Mouse (Mus musculus) MEL (cell line): Measurements from ENCODE around the gene Hoxd11.

Experiments used
- CTCF ChIP-seq, 3 experiments: IDR thresholded peaks in 2 of 3; conservative IDR thresholded peaks in 1 of 3; 2 replicates each; pipeline ENCODE4 v1.5.1; 2011 to 2012; ENCODE audit warnings: low read length in 3 of 3, low read depth in 2 of 3, mild to moderate bottlenecking in 2 of 3, improper control_type of control experiment in 1 of 3, inconsistent platforms in 1 of 3, mixed read lengths in 1 of 3, moderate library complexity in 1 of 3; ENCODE audit not compliant: control insufficient read depth in 1 of 3, insufficient read depth in 1 of 3, poor library complexity in 1 of 3, severe bottlenecking in 1 of 3
- ETS1 ChIP-seq: IDR thresholded peaks from 2 replicates; pipeline ENCODE4 v1.6.1; 2012; ENCODE audit warnings: low read depth, mild to moderate bottlenecking, inconsistent platforms, low read length, improper control_type of control experiment, moderate library complexity
- KAT2A ChIP-seq: conservative IDR thresholded peaks from 2 replicates; pipeline ENCODE4 v1.6.1; 2012; ENCODE audit warnings: low read depth, low read length, improper control_type of control experiment, inconsistent platforms
- MAZ ChIP-seq: IDR thresholded peaks from 2 replicates; pipeline ENCODE4 v1.6.1; 2012; ENCODE audit warnings: low read depth, mild to moderate bottlenecking, inconsistent platforms, low read length, improper control_type of control experiment
- NELFE ChIP-seq: IDR thresholded peaks from 2 replicates; pipeline ENCODE4 v1.6.1; 2011; ENCODE audit warnings: low read depth, low read length, improper control_type of control experiment
- POLR2A ChIP-seq, 2 experiments: IDR thresholded peaks; 2 replicates each; pipeline ENCODE4 v1.6.1; 2011 to 2012; ENCODE audit warnings: low read length in 2 of 2, mild to moderate bottlenecking in 2 of 2, control low read depth in 1 of 2, improper control_type of control experiment in 1 of 2, low read depth in 1 of 2, moderate library complexity in 1 of 2; ENCODE audit not compliant: control insufficient read depth in 1 of 2, insufficient read depth in 1 of 2, poor library complexity in 1 of 2
- TAL1 ChIP-seq: IDR thresholded peaks from 2 replicates; pipeline ENCODE4 v1.6.1; 2012; ENCODE audit warnings: mild to moderate bottlenecking, inconsistent platforms, low read length, moderate library complexity, mixed read lengths
- ZNF384 ChIP-seq: IDR thresholded peaks from 2 replicates; pipeline ENCODE4 v1.6.1; 2012; ENCODE audit warnings: low read depth, mild to moderate bottlenecking, inconsistent platforms, low read length, improper control_type of control experiment

- no peak for TF ChIP-seq POLR2A (IDR thresholded peaks at IDR 0.05; ENCODE audit: control insufficient read depth in 1 of 2, insufficient read depth in 1 of 2, low read depth in 1 of 2, low read length in 2 of 2, poor library complexity in 1 of 2)
- TF ChIP-seq ZNF384: no peak
- no peak for TF ChIP-seq NELFE
- no peak for TF ChIP-seq KAT2A
- no peak for TF ChIP-seq CTCF (IDR thresholded peaks at IDR 0.05 in 2 of 3, conservative IDR thresholded peaks at IDR 0.05 in 1 of 3; ENCODE audit: control insufficient read depth in 1 of 3, insufficient read depth in 1 of 3, low read depth in 2 of 3, low read length in 3 of 3, poor library complexity in 1 of 3, severe bottlenecking in 1 of 3)
- TF ChIP-seq MAZ: no peak
- TF ChIP-seq TAL1: no peak
- no peak for TF ChIP-seq ETS1
Measured at GRCm38 (mm10) chr2:74699053-74699430, 19.7 kb downstream of the Hoxd11 start.
